In genomic region chr17:34561200-34561599, GRCm38 (mm10) we compare ENCODE assay signal across 9 mouse cellular contexts. TPM values are rescaled to one million over a fixed set of nuclear protein-coding genes. Genes with fewer than 3 reads are reported as not detected.
DNase-seq lines count a peak whose midpoint lies in the region; ATAC-seq and TF ChIP-seq lines count a peak whose summit lies in the region.
"Had no signal": no experiment of that assay in that cellular context is flagged by ENCODE, and none has a peak within 500 bp of the region (broad histone marks: within the 10 kb centered on the region; RNA-seq: fewer than 3 reads in every experiment).

No protein-coding gene starts in this region.

- H3K9ac ChIP-seq in forebrain, embryonic 12.5 days, result no peak overlapping the region
- no peak overlapping the region for H3K9ac ChIP-seq in lung, embryonic 14.5 days

- H3K36me3 ChIP-seq in forebrain, embryonic 10.5 days (replicated peaks), result no peaks in the 10 kb centered on the region
- H3K36me3 ChIP-seq in forebrain, embryonic 12.5 days (replicated peaks), result no peaks in the 10 kb centered on the region
- H3K36me3 ChIP-seq in lung, embryonic 14.5 days (ENCODE audit: insufficient read depth), result no peaks in the 10 kb centered on the region
- no peaks in the 10 kb centered on the region for H3K36me3 ChIP-seq in megakaryocyte, embryonic 14.5 days (replicated peaks; ENCODE audit: low read length)

- DNase-seq in forebrain, embryonic 10.5 days (ENCODE audit: extremely low spot score, low spot score), result no peak
- DNase-seq in lung, embryonic 14.5 days, result no peak
- DNase-seq in lung, postnatal 14 days, result no peak
- DNase-seq in c-Kit-positive CD71-negative TER-119-negative erythroid progenitor cells, embryonic 14.5 days (ENCODE audit: low read depth), result peak; percentile 37
- no peak for DNase-seq in cerebellum, adult 2 months
- no peak for DNase-seq in right cerebral cortex, postnatal 14 days

- H3K27me3 ChIP-seq in forebrain, embryonic 10.5 days (ENCODE audit: poor library complexity, severe bottlenecking), result peaks cover 7% of the 10 kb centered on the region; the same call in 1 of the 2 replicates
- no peaks in the 10 kb centered on the region for H3K27me3 ChIP-seq in forebrain, embryonic 12.5 days
- H3K27me3 ChIP-seq in lung, embryonic 14.5 days (ENCODE audit: insufficient read depth, low read length), result no peaks in the 10 kb centered on the region
- H3K27me3 ChIP-seq in megakaryocyte, embryonic 14.5 days (replicated peaks), result peaks cover 54% of the 10 kb centered on the region
- no peaks in the 10 kb centered on the region for H3K27me3 ChIP-seq in cerebellum, adult 2 months (ENCODE audit: control insufficient read depth, insufficient read depth, low read length)

- peak overlapping the region; percentile 20; the same call in 1 of the 2 replicates for H3K27ac ChIP-seq in forebrain, embryonic 10.5 days
- no peak overlapping the region for H3K27ac ChIP-seq in forebrain, embryonic 12.5 days
- no peak overlapping the region for H3K27ac ChIP-seq in lung, embryonic 14.5 days (ENCODE audit: low read depth)
- no peak overlapping the region for H3K27ac ChIP-seq in cerebellum, adult 2 months (ENCODE audit: insufficient read depth, low read length)

- no peak for ATAC-seq in forebrain, embryonic 12.5 days (ENCODE audit: low FRiP score)
- no peak for ATAC-seq in lung, embryonic 14.5 days (ENCODE audit: insufficient read depth)
- ATAC-seq: forebrain, embryonic 14.5 days had no signal

- no peak for TF ChIP-seq POLR2A in cerebellum, adult 2 months (IDR thresholded peaks at IDR 0.05; ENCODE audit: borderline replicate concordance, insufficient read depth, low read length)

- H3K4me3 ChIP-seq in forebrain, embryonic 10.5 days, result no peak overlapping the region; the same call in 1 of the 2 replicates
- H3K4me3 ChIP-seq in forebrain, embryonic 12.5 days (replicated peaks), result no peak overlapping the region
- H3K4me3 ChIP-seq in lung, embryonic 14.5 days (ENCODE audit: low read depth, low read length), result no peak overlapping the region
- H3K4me3 ChIP-seq in megakaryocyte, embryonic 14.5 days (replicated peaks), result peak overlapping the region; percentile 42
- no peak overlapping the region for H3K4me3 ChIP-seq in cerebellum, adult 2 months (replicated peaks; ENCODE audit: insufficient read depth, low read depth, low read length)

- peaks cover 27% of the 10 kb centered on the region for H3K4me1 ChIP-seq in forebrain, embryonic 10.5 days
- H3K4me1 ChIP-seq in forebrain, embryonic 12.5 days, result no peaks in the 10 kb centered on the region
- H3K4me1 ChIP-seq in lung, embryonic 14.5 days (ENCODE audit: insufficient read depth), result 0 out of 2 replicates have a peak, but pooled peaks cover 6% of the 10 kb centered on the region
- H3K4me1 ChIP-seq in megakaryocyte, embryonic 14.5 days, result peaks cover 22% of the 10 kb centered on the region
- no peaks in the 10 kb centered on the region for H3K4me1 ChIP-seq in cerebellum, adult 2 months (ENCODE audit: control insufficient read depth, insufficient read depth, low read length)

- 40% methylated on average over 8 of the region's 8 CpGs for WGBS in forebrain, embryonic 10.5 days
- 45% methylated on average over 8 of the region's 8 CpGs for WGBS in forebrain, embryonic 12.5 days
- 41% methylated on average over 8 of the region's 8 CpGs for WGBS in lung, embryonic 14.5 days
- WGBS in cerebellum, adult 2 months, result 51% methylated on average over 8 of the region's 8 CpGs

- H3K9me3 ChIP-seq in forebrain, embryonic 10.5 days, result 0 out of 2 replicates have a peak, but pooled peaks cover 3% of the 10 kb centered on the region
- H3K9me3 ChIP-seq in forebrain, embryonic 12.5 days, result no peaks in the 10 kb centered on the region
- H3K9me3 ChIP-seq in lung, embryonic 14.5 days (ENCODE audit: low read depth, low read length), result no peaks in the 10 kb centered on the region
- H3K9me3 ChIP-seq in megakaryocyte, embryonic 14.5 days, result peaks cover 6% of the 10 kb centered on the region

- no peak overlapping the region for H3K4me2 ChIP-seq in forebrain, embryonic 12.5 days
- H3K4me2 ChIP-seq in lung, embryonic 14.5 days, result 0 out of 2 replicates have a peak overlapping the region, but pooled peaks have one; percentile 18

- TF ChIP-seq CTCF in lung, embryonic 14.5 days (IDR thresholded peaks at IDR 0.05; ENCODE audit: low read depth), result no peak
- TF ChIP-seq CTCF in cerebellum, adult 2 months (IDR thresholded peaks at IDR 0.05; ENCODE audit: borderline replicate concordance, insufficient read depth, low read depth, low read length), result no peak

RNA-seq across cellular contexts. Expression of gene Notch4, which starts 2.9 kb away (rescaled TPM):
- polyA plus RNA-seq in forebrain, embryonic 10.5 days (2016; fragmentation: Nextera tagmentation; extraction: Ambion mirVana), result 6.1 and 7.0 TPM in 2 replicates
- 6.9 and 9.5 TPM in 2 replicates for polyA plus RNA-seq in forebrain, embryonic 12.5 days (2016; fragmentation: Nextera tagmentation; extraction: Ambion mirVana)
- polyA plus RNA-seq in lung, embryonic 14.5 days (2014; fragmentation: Nextera tagmentation; extraction: Ambion mirVana), result 8.5 and 9.0 TPM in 2 replicates
- polyA plus RNA-seq in megakaryocyte, embryonic 14.5 days (2012; ENCODE audit: insufficient read depth, low replicate concordance), result 0.43 TPM in 1 of 2 replicates, not detected in the other
- 3.8 and 4.3 TPM in 2 replicates for polyA plus RNA-seq in cerebellum, adult 2 months (2012; rRNA removed)

RNA-seq across cellular contexts. Expression of gene Gpsm3, which starts 28.4 kb away (rescaled TPM):
- polyA plus RNA-seq in forebrain, embryonic 10.5 days (2016; fragmentation: Nextera tagmentation; extraction: Ambion mirVana), result 5.9 and 6.5 TPM in 2 replicates
- 2.0 and 2.7 TPM in 2 replicates for polyA plus RNA-seq in forebrain, embryonic 12.5 days (2016; fragmentation: Nextera tagmentation; extraction: Ambion mirVana)
- 13.6 and 14.5 TPM in 2 replicates for polyA plus RNA-seq in lung, embryonic 14.5 days (2014; fragmentation: Nextera tagmentation; extraction: Ambion mirVana)
- polyA plus RNA-seq in megakaryocyte, embryonic 14.5 days (2012; ENCODE audit: insufficient read depth, low replicate concordance), result 402 and 833 TPM in 2 replicates
- polyA plus RNA-seq in cerebellum, adult 2 months (2012; rRNA removed), result 2.6 and 3.1 TPM in 2 replicates

RNA-seq across cellular contexts. Expression of gene Pbx2, which starts 29.9 kb away (rescaled TPM):
- polyA plus RNA-seq in forebrain, embryonic 10.5 days (2016; fragmentation: Nextera tagmentation; extraction: Ambion mirVana), result 15.6 and 15.7 TPM in 2 replicates
- 16.6 and 17.8 TPM in 2 replicates for polyA plus RNA-seq in forebrain, embryonic 12.5 days (2016; fragmentation: Nextera tagmentation; extraction: Ambion mirVana)
- polyA plus RNA-seq in lung, embryonic 14.5 days (2014; fragmentation: Nextera tagmentation; extraction: Ambion mirVana), result 10.1 and 10.4 TPM in 2 replicates
- 108 and 181 TPM in 2 replicates for polyA plus RNA-seq in megakaryocyte, embryonic 14.5 days (2012; ENCODE audit: insufficient read depth, low replicate concordance)
- polyA plus RNA-seq in cerebellum, adult 2 months (2012; rRNA removed), result 69.5 and 72.3 TPM in 2 replicates

RNA-seq across cellular contexts. Expression of gene Ager, which starts 36.5 kb away (rescaled TPM):
- polyA plus RNA-seq in forebrain, embryonic 10.5 days (2016; fragmentation: Nextera tagmentation; extraction: Ambion mirVana), result 2.3 TPM in 2 replicates
- polyA plus RNA-seq in forebrain, embryonic 12.5 days (2016; fragmentation: Nextera tagmentation; extraction: Ambion mirVana), result 2.6 and 2.9 TPM in 2 replicates
- polyA plus RNA-seq in lung, embryonic 14.5 days (2014; fragmentation: Nextera tagmentation; extraction: Ambion mirVana), result 64.7 and 74.6 TPM in 2 replicates
- 32.8 and 44.2 TPM in 2 replicates for polyA plus RNA-seq in megakaryocyte, embryonic 14.5 days (2012; ENCODE audit: insufficient read depth, low replicate concordance)
- 1.4 and 1.8 TPM in 2 replicates for polyA plus RNA-seq in cerebellum, adult 2 months (2012; rRNA removed)

RNA-seq across cellular contexts. Expression of gene Rnf5, which starts 42.3 kb away (rescaled TPM):
- 185 and 186 TPM in 2 replicates for polyA plus RNA-seq in forebrain, embryonic 10.5 days (2016; fragmentation: Nextera tagmentation; extraction: Ambion mirVana)
- polyA plus RNA-seq in forebrain, embryonic 12.5 days (2016; fragmentation: Nextera tagmentation; extraction: Ambion mirVana), result 241 and 247 TPM in 2 replicates
- polyA plus RNA-seq in lung, embryonic 14.5 days (2014; fragmentation: Nextera tagmentation; extraction: Ambion mirVana), result 78.7 and 84.9 TPM in 2 replicates
- 37.8 and 101 TPM in 2 replicates for polyA plus RNA-seq in megakaryocyte, embryonic 14.5 days (2012; ENCODE audit: insufficient read depth, low replicate concordance)
- polyA plus RNA-seq in cerebellum, adult 2 months (2012; rRNA removed), result 125 and 137 TPM in 2 replicates

Comparison
In these comparisons a context has a peak if more than half of its experiments do, and no peak if none do; other contexts are left out.
1. RNA of gene Gpsm3, which starts 28.4 kb away (polyA plus RNA-seq): 402 to 833 TPM in megakaryocyte, embryonic 14.5 days; 13.6 to 14.5 TPM in lung, embryonic 14.5 days, 5.9 to 6.5 TPM in forebrain, embryonic 10.5 days, 2.6 to 3.1 TPM in cerebellum, adult 2 months and 2.0 to 2.7 TPM in forebrain, embryonic 12.5 days; every median in the first group is over 10 times any median in the second.